Mouse (Mus musculus) lung, embryonic 14.5 days (tissue): ENCODE results near the gene Smok3b. TPM values are rescaled to one million over a fixed set of nuclear protein-coding genes. Genes with fewer than 3 reads are reported as not detected.

ENCODE experiments used
- ATAC-seq: fragments of 200-750 bp; cut with Nextera tagmentation; 2 replicates; pipeline ENCODE4 v1.8.0; 2017; ENCODE audit warnings: mild to moderate bottlenecking, moderate TSS enrichment, moderate library complexity; ENCODE audit not compliant: insufficient read depth
- DNase-seq: peaks from one replicate; pipeline ENCODE4 v3.0.0-alpha.2; 2015
- H3K27ac ChIP-seq: fragments of 300-500 bp; sonication (generic); 2 replicates; pipeline ENCODE4 v1.5.1; 2014; ENCODE audit warnings: low read depth, mild to moderate bottlenecking, moderate library complexity
- H3K27me3 ChIP-seq: fragments of 300-500 bp; sonication (generic); 2 replicates; pipeline ENCODE4 v1.6.1; 2014; ENCODE audit warnings: low read length, control low read depth; ENCODE audit not compliant: insufficient read depth
- H3K36me3 ChIP-seq: fragments of 300-500 bp; sonication (generic); 2 replicates; pipeline ENCODE4 v1.6.1; 2014; ENCODE audit warnings: control low read depth; ENCODE audit not compliant: insufficient read depth
- H3K4me1 ChIP-seq: fragments of 300-500 bp; sonication (generic); 2 replicates; pipeline ENCODE4 v1.6.1; 2014; ENCODE audit warnings: antibody characterized with exemption, control low read depth; ENCODE audit not compliant: insufficient read depth
- H3K4me2 ChIP-seq: fragments of 300-500 bp; sonication (generic); 2 replicates; pipeline ENCODE4 v1.6.1; 2014; ENCODE audit warnings: mild to moderate bottlenecking
- H3K4me3 ChIP-seq: fragments of 300-500 bp; sonication (generic); 2 replicates; pipeline ENCODE4 v1.5.1; 2014; ENCODE audit warnings: low read depth, low read length
- H3K9ac ChIP-seq: fragments of 300-500 bp; sonication (generic); 2 replicates; pipeline ENCODE4 v1.6.1; 2014
- H3K9me3 ChIP-seq: fragments of 300-500 bp; sonication (generic); 2 replicates; pipeline ENCODE4 v1.6.1; 2016; ENCODE audit warnings: low read depth, low read length, control low read depth
- CTCF ChIP-seq: IDR thresholded peaks from 2 replicates; pipeline ENCODE4 v1.5.1; 2016; ENCODE audit warnings: antibody characterized with exemption, low read depth
- WGBS: fragments of 180-500 bp; shearing (Covaris S2); extraction: QIAGEN DNeasy Blood & Tissue Kit; methylation state at CpG from one replicate; pipeline ENCODE4 v1.1.7; 2014; 5-methylcytosine and 5-hydroxymethylcytosine counted together
- polyA plus RNA-seq: library from polyadenylated mRNA; unstranded; fragments of >200 nt; fragmentation: Nextera tagmentation; extraction: Ambion mirVana; gene quantifications from 2 replicates; pipeline ENCODE4 v1.2.1, GENCODE M21; 2014

Smok3b gene
- polyA plus RNA-seq, 1 experiment from 2014 or later: not detected

GRCm38 (mm10) chr5:138092771-138093170 lies 71.5 kb downstream of the Smok3b start:
- 93% methylated on average over 4 of the region's 4 CpGs for WGBS
- H3K4me2 ChIP-seq: no peak overlapping the region
- TF ChIP-seq CTCF: no peak
- ATAC-seq (no peak), DNase-seq (no peak)
- H3K4me3 ChIP-seq: no peak overlapping the region
- no peaks in the 10 kb centered on the region for H3K4me1 ChIP-seq
- H3K27ac ChIP-seq: no peak overlapping the region
- H3K36me3 ChIP-seq: peaks cover 63% of the 10 kb centered on the region
- H3K9ac ChIP-seq: no peak overlapping the region
- H3K9me3 ChIP-seq: no peaks in the 10 kb centered on the region
- no peaks in the 10 kb centered on the region for H3K27me3 ChIP-seq

- Histone ChIP-seq H3K9ac (no peak overlapping the region), H3K9me3 (no peaks in the 10 kb centered on the region), H3K4me3 (no peak overlapping the region), H3K4me2 (no peak overlapping the region), H3K27me3 (no peaks in the 10 kb centered on the region), H3K36me3 (peaks cover 70% of the 10 kb centered on the region), H3K4me1 (no peaks in the 10 kb centered on the region), H3K27ac (no peak overlapping the region)
- 93% methylated on average over 6 of the region's 6 CpGs for WGBS
- TF ChIP-seq CTCF: no peak
- ATAC-seq (no peak), DNase-seq (no peak)
Measured at GRCm38 (mm10) chr5:138094474-138094873, 73.2 kb downstream of the Smok3b start.

Other genes with a start within 250 kb of the Smok3b start
- gene Ppp1r35, start 242.6 kb upstream of the Smok3b start, polyA plus RNA-seq: 33.7 and 40.9 TPM in 2 replicates
- gene Mepce, start 233.8 kb upstream of the Smok3b start, polyA plus RNA-seq: 13.1 and 14.5 TPM in 2 replicates
- 25.9 and 26.1 TPM in 2 replicates for gene Zcwpw1, start 233.6 kb upstream of the Smok3b start, polyA plus RNA-seq
- 2.2 and 3.0 TPM in 2 replicates for gene Pilra, start 185.1 kb upstream of the Smok3b start, polyA plus RNA-seq
- gene Pilrb1, start 163.3 kb upstream of the Smok3b start, polyA plus RNA-seq: 0.41 and 1.1 TPM in 2 replicates
- gene Pilrb2, start 149.6 kb upstream of the Smok3b start, polyA plus RNA-seq: 0.37 and 0.83 TPM in 2 replicates
- 0.21 and 0.28 TPM in 2 replicates for gene Cyp3a13, start 99.8 kb upstream of the Smok3b start, polyA plus RNA-seq
- 0.18 TPM in 1 of 2 replicates, not detected in the other for gene Gjc3, start 58.3 kb upstream of the Smok3b start, polyA plus RNA-seq
- not detected in 2 replicates for gene Azgp1, start 39.9 kb upstream of the Smok3b start, polyA plus RNA-seq
- not detected in 2 replicates for gene Smok3a, start 168 bp upstream of the Smok3b start, polyA plus RNA-seq
- not detected in 2 replicates for gene Smok3c, start 31.8 kb downstream of the Smok3b start, polyA plus RNA-seq
- gene Zkscan1, start 63.7 kb downstream of the Smok3b start, polyA plus RNA-seq: 24.5 and 27.2 TPM in 2 replicates
- 63.0 and 64.9 TPM in 2 replicates for gene Zscan21, start 95.5 kb downstream of the Smok3b start, polyA plus RNA-seq
- gene Zfp113, start 134.3 kb downstream of the Smok3b start, polyA plus RNA-seq: 16.6 and 18.1 TPM in 2 replicates
- gene Cops6, start 139.6 kb downstream of the Smok3b start, polyA plus RNA-seq: 256 and 259 TPM in 2 replicates
- 19.2 and 20.6 TPM in 2 replicates for gene Ap4m1, start 150.6 kb downstream of the Smok3b start, polyA plus RNA-seq
- 225 and 233 TPM in 2 replicates for gene Mcm7, start 151.0 kb downstream of the Smok3b start, polyA plus RNA-seq
- 95.6 and 97.6 TPM in 2 replicates for gene Taf6, start 166.0 kb downstream of the Smok3b start, polyA plus RNA-seq
- gene Cnpy4, start 166.1 kb downstream of the Smok3b start, polyA plus RNA-seq: 55.5 and 59.0 TPM in 2 replicates
- gene Mblac1, start 172.9 kb downstream of the Smok3b start, polyA plus RNA-seq: 7.3 and 7.9 TPM in 2 replicates
- not detected in 2 replicates for gene Nxpe5, start 204.5 kb downstream of the Smok3b start, polyA plus RNA-seq
- 44.2 and 46.0 TPM in 2 replicates for gene Lamtor4, start 234.1 kb downstream of the Smok3b start, polyA plus RNA-seq
- 5.5 and 6.6 TPM in 2 replicates for gene BC037034, start 242.6 kb downstream of the Smok3b start, polyA plus RNA-seq